Mouse (Mus musculus) small intestine, adult 2 months (tissue): Measurements from ENCODE around the gene Mphosph9.

Experiments used
- CTCF ChIP-seq: fragments of 200-500 bp; IDR thresholded peaks from 2 replicates; pipeline ENCODE4 v1.5.1; 2012; ENCODE audit warnings: low read depth, mild to moderate bottlenecking, control low read depth, inconsistent platforms, low read length, moderate library complexity, mixed read lengths; ENCODE audit not compliant: insufficient replicate concordance, insufficient read length; ENCODE audit errors: extremely low read depth
- POLR2A ChIP-seq: fragments of 200-500 bp; IDR thresholded peaks from 2 replicates; pipeline ENCODE4 v1.6.1; 2012; ENCODE audit warnings: low read depth, mild to moderate bottlenecking, control low read depth, inconsistent platforms, low read length, moderate library complexity

- TF ChIP-seq CTCF (no peak), POLR2A (no peak)
Observed at GRCm38 (mm10) chr5:124356695-124357094, 28.9 kb upstream of the Mphosph9 start.
